Mouse (Mus musculus): ENCODE data around the gene Ndufs8.

The Ndufs8 gene

DNA sequence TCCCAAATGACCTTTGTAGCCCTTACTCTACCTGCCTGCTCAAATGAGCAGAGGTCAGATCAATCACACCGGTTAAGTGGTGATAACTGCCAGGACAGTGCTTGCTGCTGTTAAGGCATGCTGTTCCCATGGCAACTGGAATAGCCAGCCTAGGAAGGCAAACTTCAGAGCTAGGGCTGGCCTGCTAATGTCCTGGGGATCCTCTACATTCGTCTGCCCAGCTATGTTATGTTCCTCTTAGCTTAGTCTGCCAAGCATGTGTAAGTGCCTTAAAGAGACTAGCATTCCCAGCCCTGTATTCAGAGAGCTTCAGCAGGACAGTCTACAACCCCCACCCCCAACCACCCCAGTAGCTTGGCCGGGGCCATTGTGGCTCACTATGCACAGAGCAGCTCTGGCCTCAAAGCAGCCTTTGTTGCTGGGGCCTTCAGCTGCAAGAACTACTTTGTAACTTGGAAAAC, 17.4 kb downstream of the Ndufs8 start:
- peaks cover 30% of the 10 kb centered on the region for H3K4me1 ChIP-seq (replicated peaks; ENCODE audit: low read depth, low read length)
- no peaks in the 10 kb centered on the region for H3K9me3 ChIP-seq (ENCODE audit: low read length)
- no peak overlapping the region for H3K4me3 ChIP-seq (replicated peaks; ENCODE audit: low read length)
- H3K36me3 ChIP-seq (ENCODE audit: insufficient read depth, low read length) = peaks cover 83% of the 10 kb centered on the region
- TF ChIP-seq NANOG (IDR thresholded peaks at IDR 0.05; ENCODE audit: borderline replicate concordance, low read length) (peak; percentile 27; the same call in 1 of the 2 replicates), CTCF (conservative IDR thresholded peaks at IDR 0.05; ENCODE audit: low read length) (no peak), POU5F1 (IDR thresholded peaks at IDR 0.05; ENCODE audit: borderline replicate concordance, low read length) (0 out of 2 replicates have a peak, but pooled peaks have one; percentile 44)
- no peaks in the 10 kb centered on the region for H3K27me3 ChIP-seq (ENCODE audit: insufficient read depth, low read length)

DNA sequence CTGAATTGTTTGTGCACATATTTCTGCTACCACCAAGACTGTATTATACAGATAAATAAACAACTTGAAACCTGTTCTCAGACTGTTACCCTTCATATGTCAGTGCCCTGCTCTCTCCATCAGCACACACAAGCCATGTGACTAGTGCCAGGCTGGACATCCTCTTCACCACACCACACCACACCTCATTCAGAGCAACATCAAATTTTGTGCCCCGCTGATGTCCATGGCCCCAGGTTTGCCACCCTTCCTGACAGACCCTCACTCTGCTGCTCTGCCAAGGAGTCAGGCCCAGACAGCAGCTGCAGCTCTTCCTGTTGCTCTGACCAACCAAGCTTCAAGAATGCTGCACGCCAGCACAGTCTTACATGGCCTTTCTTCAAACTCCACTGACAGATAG, 18.3 kb downstream of the Ndufs8 start:
- TF ChIP-seq CTCF (conservative IDR thresholded peaks at IDR 0.05; ENCODE audit: low read length) (no peak), POU5F1 (IDR thresholded peaks at IDR 0.05; ENCODE audit: borderline replicate concordance, low read length) (no peak), NANOG (IDR thresholded peaks at IDR 0.05; ENCODE audit: borderline replicate concordance, low read length) (no peak)
- Histone ChIP-seq H3K4me3 (replicated peaks; ENCODE audit: low read length) (no peak overlapping the region), H3K27me3 (ENCODE audit: insufficient read depth, low read length) (no peaks in the 10 kb centered on the region), H3K9me3 (ENCODE audit: low read length) (no peaks in the 10 kb centered on the region), H3K36me3 (ENCODE audit: insufficient read depth, low read length) (peaks cover 92% of the 10 kb centered on the region), H3K4me1 (replicated peaks; ENCODE audit: low read depth, low read length) (peaks cover 30% of the 10 kb centered on the region)

DNA sequence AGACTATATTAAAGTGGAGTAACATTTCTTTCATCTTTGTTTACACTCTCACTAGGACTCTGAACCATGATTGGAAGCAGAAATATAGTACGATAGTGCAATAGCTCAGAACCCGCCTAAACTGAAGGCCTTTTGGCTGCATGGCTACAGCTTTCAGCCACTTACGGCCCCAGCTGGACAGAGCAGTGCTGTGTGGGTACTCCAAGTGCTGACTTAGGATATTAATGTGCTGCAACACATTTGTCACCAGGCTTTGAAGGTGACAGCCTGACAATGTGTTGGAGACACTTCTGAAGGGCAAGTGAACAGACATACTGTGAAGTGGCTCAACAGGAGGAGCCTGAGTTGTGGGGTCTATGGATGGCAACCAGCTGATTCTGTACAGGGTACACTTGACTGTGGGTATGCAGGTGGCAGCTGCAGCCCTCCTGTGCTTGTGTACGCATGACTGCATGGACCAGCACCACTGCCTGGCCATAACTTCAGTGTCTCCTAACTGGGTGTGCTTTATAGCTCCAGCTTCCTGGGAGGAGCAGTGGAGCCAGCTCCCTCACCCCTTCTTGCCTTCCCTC, 18.9 kb downstream of the Ndufs8 start:
- TF ChIP-seq NANOG (IDR thresholded peaks at IDR 0.05; ENCODE audit: borderline replicate concordance, low read length) = no peak
- TF ChIP-seq CTCF (conservative IDR thresholded peaks at IDR 0.05; ENCODE audit: low read length) = no peak
- TF ChIP-seq POU5F1 (IDR thresholded peaks at IDR 0.05; ENCODE audit: borderline replicate concordance, low read length) = no peak
- H3K36me3 ChIP-seq (ENCODE audit: insufficient read depth, low read length) = peaks cover 96% of the 10 kb centered on the region
- peaks cover 30% of the 10 kb centered on the region for H3K4me1 ChIP-seq (replicated peaks; ENCODE audit: low read depth, low read length)
- no peaks in the 10 kb centered on the region for H3K9me3 ChIP-seq (ENCODE audit: low read length)
- no peaks in the 10 kb centered on the region for H3K27me3 ChIP-seq (ENCODE audit: insufficient read depth, low read length)
- H3K4me3 ChIP-seq (replicated peaks; ENCODE audit: low read length) = no peak overlapping the region

DNA sequence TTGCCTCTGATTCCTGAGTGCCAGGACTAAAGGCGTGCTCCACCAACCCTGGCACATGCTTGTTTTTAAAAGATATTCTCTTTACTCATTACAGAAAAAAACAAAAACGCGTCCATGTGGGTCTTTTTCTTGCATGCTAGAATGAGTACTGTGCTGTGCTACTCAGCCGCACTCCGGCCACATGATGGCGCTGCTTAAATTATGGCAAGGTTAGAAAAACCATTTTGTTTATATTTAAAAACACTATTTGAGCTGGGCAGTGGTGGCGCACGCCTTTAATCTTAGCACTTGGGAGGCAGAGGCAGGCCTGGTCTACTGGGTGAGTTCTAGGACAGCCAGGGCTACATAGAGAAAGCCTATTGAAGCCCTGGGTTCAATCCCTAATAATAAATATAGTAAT, 22.4 kb downstream of the Ndufs8 start:
- no peaks in the 10 kb centered on the region for H3K27me3 ChIP-seq (ENCODE audit: insufficient read depth, low read length)
- H3K4me3 ChIP-seq (replicated peaks; ENCODE audit: low read length) = no peak overlapping the region
- peak; percentile 32 for TF ChIP-seq CTCF (conservative IDR thresholded peaks at IDR 0.05; ENCODE audit: low read length)
- no peak for TF ChIP-seq POU5F1 (IDR thresholded peaks at IDR 0.05; ENCODE audit: borderline replicate concordance, low read length)
- no peaks in the 10 kb centered on the region for H3K9me3 ChIP-seq (ENCODE audit: low read length)
- peaks cover 10% of the 10 kb centered on the region for H3K4me1 ChIP-seq (replicated peaks; ENCODE audit: low read depth, low read length)
- peaks cover 97% of the 10 kb centered on the region for H3K36me3 ChIP-seq (ENCODE audit: insufficient read depth, low read length)

DNA sequence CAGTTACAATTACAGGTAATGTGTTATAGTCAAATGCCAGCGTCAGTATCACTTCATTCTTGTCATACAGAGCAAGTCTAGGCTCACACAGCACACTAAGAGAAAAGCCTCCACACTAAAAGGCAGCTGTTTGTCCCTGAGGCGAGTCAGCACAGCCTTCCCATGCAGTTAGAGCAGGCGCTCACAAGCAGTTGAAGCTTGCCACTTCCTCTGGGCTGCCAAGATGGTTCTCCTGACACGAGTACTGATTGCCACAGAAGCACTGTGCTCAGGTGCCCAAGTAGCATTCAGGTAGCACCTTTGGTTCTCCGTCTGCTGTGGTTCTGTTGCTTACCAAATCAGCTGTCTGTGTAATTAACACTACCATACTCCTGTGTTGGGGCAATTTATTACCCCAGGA, 23.5 kb downstream of the Ndufs8 start:
- TF ChIP-seq CTCF (conservative IDR thresholded peaks at IDR 0.05; ENCODE audit: low read length) = no peak
- TF ChIP-seq POU5F1 (IDR thresholded peaks at IDR 0.05; ENCODE audit: borderline replicate concordance, low read length) = no peak
- no peak for TF ChIP-seq NANOG (IDR thresholded peaks at IDR 0.05; ENCODE audit: borderline replicate concordance, low read length)
- Histone ChIP-seq H3K9me3 (ENCODE audit: low read length) (no peaks in the 10 kb centered on the region), H3K27me3 (ENCODE audit: insufficient read depth, low read length) (no peaks in the 10 kb centered on the region), H3K4me3 (replicated peaks; ENCODE audit: low read length) (no peak overlapping the region), H3K4me1 (replicated peaks; ENCODE audit: low read depth, low read length) (0 out of 2 replicates have a peak, but pooled peaks cover 3% of the 10 kb centered on the region), H3K36me3 (ENCODE audit: insufficient read depth, low read length) (peaks cover 97% of the 10 kb centered on the region)

DNA sequence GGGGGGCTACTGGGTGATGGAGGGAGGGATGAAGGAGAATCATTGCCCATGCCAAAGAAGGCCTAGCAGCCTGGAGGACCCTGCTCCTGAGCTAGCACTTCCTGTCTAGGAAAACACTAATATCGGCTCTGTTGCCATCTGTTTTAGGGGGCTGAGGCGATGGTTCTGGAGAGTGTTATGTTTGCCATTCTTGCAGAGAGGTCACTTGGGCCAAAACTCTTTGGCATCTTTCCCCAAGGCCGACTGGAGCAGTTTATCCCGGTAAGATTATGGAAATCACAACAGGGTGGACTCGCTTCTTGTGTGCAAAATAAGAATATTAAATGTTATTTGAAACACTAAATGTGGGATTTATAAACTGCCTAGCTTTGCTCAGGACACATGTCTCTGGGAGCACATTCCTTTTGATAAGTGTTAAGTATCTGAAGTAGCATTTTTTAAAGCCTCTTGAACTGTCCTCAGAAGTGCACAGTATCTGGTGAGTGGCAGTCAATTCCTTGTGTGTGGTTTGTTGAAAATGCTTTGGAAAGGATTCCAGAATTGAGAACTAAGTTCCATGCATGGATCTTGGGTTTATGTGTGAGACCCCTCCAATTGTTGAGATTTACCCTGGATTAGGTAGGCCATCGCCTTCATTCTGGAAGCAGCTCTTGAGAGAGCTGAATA, 28.1 kb downstream of the Ndufs8 start:
- H3K27me3 ChIP-seq (ENCODE audit: insufficient read depth, low read length) = no peaks in the 10 kb centered on the region
- peaks cover 18% of the 10 kb centered on the region for H3K4me1 ChIP-seq (replicated peaks; ENCODE audit: low read depth, low read length)
- H3K36me3 ChIP-seq (ENCODE audit: insufficient read depth, low read length) = peaks cover 95% of the 10 kb centered on the region
- no peaks in the 10 kb centered on the region for H3K9me3 ChIP-seq (ENCODE audit: low read length)
- TF ChIP-seq NANOG (IDR thresholded peaks at IDR 0.05; ENCODE audit: borderline replicate concordance, low read length) (no peak), CTCF (conservative IDR thresholded peaks at IDR 0.05; ENCODE audit: low read length) (no peak), POU5F1 (IDR thresholded peaks at IDR 0.05; ENCODE audit: borderline replicate concordance, low read length) (no peak)
- no peak overlapping the region for H3K4me3 ChIP-seq (replicated peaks; ENCODE audit: low read length)

DNA sequence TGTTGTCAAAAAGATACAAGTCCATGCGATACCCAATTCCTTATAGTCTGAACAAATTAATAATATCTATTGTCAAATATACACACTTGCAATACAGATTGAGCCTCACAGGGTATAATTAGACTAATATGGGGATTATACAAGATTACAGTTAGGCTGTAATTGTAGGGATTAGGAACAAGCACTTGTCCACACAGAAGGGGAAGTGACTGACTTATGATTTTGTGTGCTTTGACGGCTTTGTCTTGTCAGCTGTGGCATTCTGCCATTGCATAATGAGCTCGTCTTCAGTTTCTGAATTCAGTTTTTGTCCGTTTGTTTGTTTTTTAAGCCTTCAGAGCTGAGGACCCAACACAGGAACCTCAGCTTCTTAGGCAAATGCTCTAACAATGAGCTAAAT, 30.4 kb downstream of the Ndufs8 start:
- peaks cover 94% of the 10 kb centered on the region for H3K36me3 ChIP-seq (ENCODE audit: insufficient read depth, low read length)
- H3K4me1 ChIP-seq (replicated peaks; ENCODE audit: low read depth, low read length) = peaks cover 28% of the 10 kb centered on the region
- H3K4me3 ChIP-seq (replicated peaks; ENCODE audit: low read length) = no peak overlapping the region
- H3K9me3 ChIP-seq (ENCODE audit: low read length) = no peaks in the 10 kb centered on the region
- H3K27me3 ChIP-seq (ENCODE audit: insufficient read depth, low read length) = no peaks in the 10 kb centered on the region
- TF ChIP-seq NANOG (IDR thresholded peaks at IDR 0.05; ENCODE audit: borderline replicate concordance, low read length) = no peak
- TF ChIP-seq CTCF (conservative IDR thresholded peaks at IDR 0.05; ENCODE audit: low read length) = no peak
- no peak for TF ChIP-seq POU5F1 (IDR thresholded peaks at IDR 0.05; ENCODE audit: borderline replicate concordance, low read length)

DNA sequence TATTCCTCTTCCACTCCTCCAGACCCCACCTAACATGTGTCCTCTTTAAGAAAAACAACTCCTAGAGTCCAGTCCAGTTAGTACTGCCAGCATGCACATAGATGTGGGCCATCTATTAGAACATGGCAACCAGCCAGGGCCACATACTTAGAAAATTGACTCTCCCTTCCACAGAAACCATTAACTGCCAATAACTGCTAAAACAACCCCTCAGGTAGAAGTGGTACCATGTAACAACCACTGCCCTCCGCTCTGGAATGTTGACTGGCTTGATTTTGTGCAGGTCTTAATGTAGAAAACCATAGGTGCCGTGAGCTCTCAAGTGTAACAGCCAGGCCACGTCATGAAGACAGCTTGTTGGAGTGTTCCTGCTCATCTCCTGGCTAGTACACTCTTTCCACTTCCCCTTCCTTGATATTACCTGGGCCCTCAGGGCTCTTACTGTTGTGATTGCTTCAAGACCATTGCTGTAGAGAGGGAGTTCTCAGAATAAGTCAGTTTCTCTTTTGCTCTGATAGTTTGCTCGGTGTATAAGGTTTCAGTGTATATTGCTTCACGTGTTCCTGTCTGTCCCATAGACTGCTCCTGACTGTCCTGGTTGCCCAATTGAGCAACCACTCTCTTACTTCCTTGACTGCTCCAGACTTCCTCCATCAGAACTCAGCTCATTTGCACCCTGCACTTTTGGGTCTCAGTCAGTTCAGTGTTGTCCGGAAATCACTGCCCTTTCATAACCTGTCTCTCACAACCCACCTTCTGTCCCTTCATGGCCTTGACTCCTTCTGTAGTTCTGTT, 32.3 kb downstream of the Ndufs8 start:
- H3K4me3 ChIP-seq (replicated peaks; ENCODE audit: low read length) = no peak overlapping the region
- peaks cover 94% of the 10 kb centered on the region for H3K36me3 ChIP-seq (ENCODE audit: insufficient read depth, low read length)
- no peaks in the 10 kb centered on the region for H3K9me3 ChIP-seq (ENCODE audit: low read length)
- TF ChIP-seq NANOG (IDR thresholded peaks at IDR 0.05; ENCODE audit: borderline replicate concordance, low read length) (no peak), POU5F1 (IDR thresholded peaks at IDR 0.05; ENCODE audit: borderline replicate concordance, low read length) (no peak), CTCF (conservative IDR thresholded peaks at IDR 0.05; ENCODE audit: low read length) (no peak)
- no peaks in the 10 kb centered on the region for H3K27me3 ChIP-seq (ENCODE audit: insufficient read depth, low read length)
- H3K4me1 ChIP-seq (replicated peaks; ENCODE audit: low read depth, low read length) = peaks cover 43% of the 10 kb centered on the region

All from E14TG2a.4 (cell line).